Mouse (Mus musculus) skeletal muscle tissue, postnatal 0 days (tissue): ENCODE data around the gene Cebpzos. TPM values are rescaled to one million over a fixed set of nuclear protein-coding genes. Genes with fewer than 3 reads are reported as not detected.

ENCODE experiments used
- polyA plus RNA-seq: library from polyadenylated mRNA; unstranded; fragments of >200 nt; fragmentation: Nextera tagmentation; extraction: Ambion mirVana; gene quantifications from 2 replicates; pipeline ENCODE4 v1.2.1, GENCODE M21; 2015

Cebpzos gene
- 126 and 131 TPM in 2 replicates for polyA plus RNA-seq

DNA sequence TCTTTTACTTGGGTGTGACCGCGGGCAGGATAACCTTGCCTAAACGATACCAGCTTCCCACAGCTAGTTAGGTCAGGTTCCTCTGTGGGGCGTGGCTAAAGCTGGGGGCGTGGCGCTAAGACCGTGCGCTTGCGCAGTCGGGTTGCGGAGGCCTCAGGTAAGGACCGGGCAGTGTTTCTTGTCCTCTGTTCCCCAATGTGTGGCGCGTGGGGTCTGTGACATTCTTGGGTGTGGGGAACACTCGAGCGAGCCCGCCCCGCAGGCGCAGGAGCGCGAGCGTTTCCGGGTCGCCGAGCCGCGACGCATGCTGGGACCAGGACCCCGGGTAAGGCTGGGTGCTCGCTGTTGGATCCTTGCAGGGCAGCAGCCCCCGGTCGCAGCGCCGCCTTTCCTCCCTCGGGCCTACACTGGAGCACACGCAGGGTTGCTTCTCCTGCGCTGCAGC, at the start of gene Cebpzos:
TSS of gene Cebpzos (plus strand) at position 132 of the 445 bp plus-strand sequence.

DNA sequence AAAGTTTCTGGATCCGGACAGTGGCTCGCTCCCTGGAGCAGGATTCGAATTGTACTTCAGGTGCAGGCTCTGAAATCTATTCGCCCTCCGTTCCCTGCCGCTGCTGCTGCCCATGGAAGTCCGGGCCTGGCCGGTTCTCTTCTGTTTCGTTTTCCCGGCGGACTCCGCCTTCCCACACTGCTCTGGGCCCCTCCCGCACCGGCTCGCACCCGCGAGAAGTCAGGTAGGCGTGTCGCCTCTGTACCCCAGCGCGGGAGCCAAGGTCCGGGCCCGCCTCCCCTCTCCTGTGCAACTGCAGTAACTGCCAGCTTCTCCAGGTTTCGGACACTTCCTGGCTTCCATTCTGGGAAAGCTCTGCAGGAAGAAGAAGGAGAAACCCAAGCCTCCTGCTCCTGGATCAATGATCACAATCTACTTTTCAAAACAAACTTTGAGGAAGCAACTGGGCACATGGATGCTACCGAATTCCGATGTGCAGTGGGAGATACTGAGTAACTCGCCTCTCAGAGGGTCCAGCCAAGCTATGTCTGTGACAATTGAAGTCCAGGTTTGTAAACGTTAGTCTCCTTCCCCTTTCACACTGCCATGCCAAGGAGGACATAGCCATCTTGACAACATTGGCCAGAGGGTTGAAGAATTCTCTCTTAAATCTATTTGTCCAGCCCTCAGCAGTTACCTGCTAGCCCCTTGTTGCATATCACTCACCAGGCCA, 33.7 kb upstream of the Cebpzos start, which contains the start of gene Eif2ak2:
TSS of gene Eif2ak2 (minus strand) at position 173 of the 712 bp plus-strand sequence.

DNA sequence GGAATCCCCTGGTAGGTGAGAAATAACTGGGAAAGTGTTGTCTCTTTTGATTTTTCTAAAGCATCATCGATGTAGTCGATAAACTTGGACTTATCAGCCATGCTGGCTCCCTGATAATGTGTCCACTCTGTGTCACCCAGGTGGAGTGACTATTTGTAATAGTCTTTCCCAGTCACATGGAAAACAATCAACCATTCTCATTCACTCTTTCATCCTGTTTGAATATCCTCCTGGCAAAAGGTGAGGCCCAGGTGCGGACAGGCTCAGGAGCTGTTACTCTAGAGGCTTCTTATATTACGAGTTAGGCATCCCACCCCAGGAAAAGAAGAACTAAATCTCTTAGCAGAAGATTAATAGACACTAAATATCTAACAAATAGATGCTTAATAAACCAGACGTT, 9.4 kb upstream of the Cebpzos start, which contains the start of gene Sult6b1:
TSS of gene Sult6b1 (minus strand) at position 101 of the 400 bp plus-strand sequence.

DNA sequence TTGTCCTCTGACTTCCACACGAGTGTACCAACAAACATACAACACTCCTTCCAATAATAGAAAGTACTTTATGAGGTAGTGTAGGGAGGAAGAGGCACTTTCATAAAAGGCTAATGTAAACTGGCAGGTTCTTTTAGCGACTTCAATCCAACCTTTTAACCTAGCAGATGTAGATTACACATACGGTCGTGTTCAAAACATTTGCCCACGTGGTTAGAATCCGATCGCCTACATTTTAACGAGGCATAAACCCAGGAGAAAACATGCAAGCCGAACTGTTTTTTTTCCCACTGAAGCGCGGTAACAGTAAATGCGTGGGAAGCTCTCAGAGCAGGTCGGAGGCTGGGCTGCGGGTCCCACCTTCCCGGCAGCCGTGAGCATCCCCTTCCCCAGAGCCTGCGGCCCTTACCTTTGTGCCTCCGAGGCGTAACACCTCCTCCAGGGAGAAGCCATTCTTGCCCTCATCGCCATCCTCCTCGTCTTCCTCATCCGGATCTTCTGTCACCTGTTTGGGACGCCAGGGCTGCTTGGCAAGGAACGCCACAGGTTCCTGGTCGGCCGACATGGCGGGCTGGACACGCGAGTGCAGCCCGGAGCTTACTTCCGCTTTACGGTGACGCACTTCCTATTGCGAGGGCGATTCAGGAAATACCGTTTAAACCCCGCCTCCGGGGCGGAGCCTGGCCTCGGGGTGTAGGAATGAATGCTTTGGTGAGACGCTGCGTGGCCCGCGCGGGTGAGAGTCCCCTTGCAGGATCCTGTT, 20.3 kb downstream of the Cebpzos start, which contains the start of the genes Cebpz and Ndufaf7:
TSS of gene Cebpz (minus strand) at position 601 of the 763 bp plus-strand sequence.
TSS of gene Ndufaf7 (plus strand) at position 671 of the 763 bp plus-strand sequence.

Other genes with a start within 250 kb of the Cebpzos start
- 2.2 and 2.3 TPM in 2 replicates for gene Strn, start 179.3 kb upstream of the Cebpzos start, polyA plus RNA-seq
- 4.8 and 5.5 TPM in 2 replicates for gene Heatr5b, start 81.1 kb upstream of the Cebpzos start, polyA plus RNA-seq
- gene Gpatch11, start 80.9 kb upstream of the Cebpzos start, polyA plus RNA-seq, result 32.7 and 39.3 TPM in 2 replicates
- gene Eif2ak2, start 33.9 kb upstream of the Cebpzos start, polyA plus RNA-seq, result 5.0 and 6.9 TPM in 2 replicates
- gene Sult6b1, start 9.5 kb upstream of the Cebpzos start, polyA plus RNA-seq, result 0.06 TPM in 1 of 2 replicates, not detected in the other
- 28.6 and 29.4 TPM in 2 replicates for gene Cebpz, start 20.6 kb downstream of the Cebpzos start, polyA plus RNA-seq
- gene Ndufaf7, start 20.6 kb downstream of the Cebpzos start, polyA plus RNA-seq, result 31.1 and 32.9 TPM in 2 replicates
- gene Prkd3, start 104.3 kb downstream of the Cebpzos start, polyA plus RNA-seq, result 14.2 and 15.4 TPM in 2 replicates
- gene Qpct, start 135.4 kb downstream of the Cebpzos start, polyA plus RNA-seq, result 42.9 and 50.4 TPM in 2 replicates